Mouse (Mus musculus): ENCODE measurements around the gene Psmc2.

- TF ChIP-seq CTCF (IDR thresholded peaks at IDR 0.05; ENCODE audit: low read depth, low read length) (no peak), POLR2A (IDR thresholded peaks at IDR 0.05; ENCODE audit: insufficient read depth, low read length) (no peak), EP300 (IDR thresholded peaks at IDR 0.05; ENCODE audit: insufficient read depth, low read depth, low read length) (no peak)
Observed at GRCm38 (mm10) chr5:21739120-21739519, 46.0 kb upstream of the Psmc2 start.

Data from ES-Bruce4 (cell line).